Mouse (Mus musculus): ENCODE measurements at regions not wholly inside any gene's neighbourhood (a gene's known extent, or its start where the extent isn't known, plus 50 kb on each side); places are given as distances from the start of the nearest gene placed in this dataset.
A peak's percentile ranks its signal among the peaks of the same experiment; 100 is the strongest.

GRCm38 (mm10) chr13:84514981-84515510 lies 292.9 kb downstream of the Tmem161b start:
- H3K27ac ChIP-seq (ENCODE audit: low read depth): no peak overlapping the region
- ATAC-seq (ENCODE audit: insufficient read depth) (peak; percentile 78; the same call in 1 of the 2 replicates), DNase-seq (peak; percentile 33)
- no peaks in the 10 kb centered on the region for H3K36me3 ChIP-seq (ENCODE audit: insufficient read depth)
- no peak overlapping the region for H3K4me2 ChIP-seq
- H3K4me1 ChIP-seq (ENCODE audit: insufficient read depth): no peaks in the 10 kb centered on the region
- H3K27me3 ChIP-seq (ENCODE audit: insufficient read depth, low read length): no peaks in the 10 kb centered on the region
- no peak for TF ChIP-seq CTCF (IDR thresholded peaks at IDR 0.05; ENCODE audit: low read depth)
- no peaks in the 10 kb centered on the region for H3K9me3 ChIP-seq (ENCODE audit: low read depth, low read length)
- WGBS: 14% methylated on average over 2 of the region's 2 CpGs
- H3K9ac ChIP-seq: no peak overlapping the region
- H3K4me3 ChIP-seq (ENCODE audit: low read depth, low read length): no peak overlapping the region
